7 mouse cellular contexts compared by ENCODE assay signal in the genomic region with DNA sequence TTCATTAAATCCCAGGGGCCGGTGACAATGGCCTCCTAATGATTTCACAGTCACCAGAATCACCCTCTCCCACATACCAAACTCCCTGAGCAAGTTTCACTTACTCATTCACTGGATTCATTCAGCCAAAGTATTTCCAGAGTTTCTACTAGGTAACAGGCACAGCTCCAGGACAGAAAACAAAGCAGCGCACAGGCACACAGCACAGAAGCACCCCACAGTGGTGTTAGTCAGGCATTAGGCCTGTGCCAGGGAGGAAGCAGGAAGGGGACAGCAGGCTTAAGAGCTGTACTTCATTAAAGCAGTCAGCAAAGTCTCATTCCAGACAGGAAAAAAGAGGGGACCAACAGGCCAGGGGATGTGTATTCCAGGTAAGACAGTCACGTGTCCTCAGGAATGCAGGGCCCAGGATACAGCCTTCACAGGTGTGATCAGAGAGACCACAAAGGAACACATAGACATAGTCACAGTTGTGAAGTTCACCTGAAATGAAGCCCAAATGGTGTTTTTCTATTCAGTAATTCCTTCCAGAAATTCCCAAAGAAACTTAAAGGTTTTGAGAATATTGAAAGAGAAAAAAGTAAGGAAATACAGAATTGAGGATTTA.
DNase-seq lines count a peak whose midpoint lies in the region; ATAC-seq and TF ChIP-seq lines count a peak whose summit lies in the region.

No protein-coding gene starts in this region.

- no peak overlapping the region for H3K4me2 ChIP-seq in forebrain, postnatal 0 days (ENCODE audit: low read depth)
- H3K4me2 ChIP-seq in hindbrain, postnatal 0 days (ENCODE audit: low read depth, low read length) = peak overlapping the region; percentile 25; the same call in 1 of the 2 replicates
- no peak overlapping the region for H3K4me2 ChIP-seq in neural tube, embryonic 15.5 days

- H3K9me3 ChIP-seq in forebrain, postnatal 0 days (ENCODE audit: low read length) = no peaks in the 10 kb centered on the region
- H3K9me3 ChIP-seq in hindbrain, postnatal 0 days (ENCODE audit: low read length) = no peaks in the 10 kb centered on the region
- no peaks in the 10 kb centered on the region for H3K9me3 ChIP-seq in neural tube, embryonic 15.5 days (replicated peaks)

- peak; percentile 19 for DNase-seq in ZHBTc4 (ENCODE audit: low read depth, low spot score)
- peak; percentile 37 for DNase-seq in forebrain, postnatal 0 days
- DNase-seq in hindbrain, postnatal 0 days (ENCODE audit: low spot score) = peak; percentile 76
- DNase-seq in left cerebral cortex, postnatal 25 days (ENCODE audit: low spot score in 2 of 2) = peak; percentile 37 to 83
- DNase-seq in spleen, adult 12 weeks (ENCODE audit: low spot score) = no peak

- H3K4me3 ChIP-seq in brown adipose tissue, adult 24 weeks (ENCODE audit: insufficient read depth, low read depth, low read length) = no peak overlapping the region
- H3K4me3 ChIP-seq in forebrain, postnatal 0 days (ENCODE audit: low read depth, low read length) = no peak overlapping the region
- H3K4me3 ChIP-seq in hindbrain, postnatal 0 days (ENCODE audit: low read length) = no peak overlapping the region
- no peak overlapping the region for H3K4me3 ChIP-seq in neural tube, embryonic 15.5 days (replicated peaks)

- TF ChIP-seq CTCF in forebrain, postnatal 0 days (IDR thresholded peaks at IDR 0.05; ENCODE audit: low read depth) = no peak
- peak; percentile 50 for TF ChIP-seq CTCF in hindbrain, postnatal 0 days (IDR thresholded peaks at IDR 0.05; ENCODE audit: low read depth)

- 11% methylated on average over 3 of the region's 3 CpGs for WGBS in forebrain, postnatal 0 days
- WGBS in hindbrain, postnatal 0 days = 19% methylated on average over 3 of the region's 3 CpGs
- WGBS in neural tube, embryonic 15.5 days = 43% methylated on average over 3 of the region's 3 CpGs

- peak; percentile 76 for ATAC-seq in forebrain, postnatal 0 days
- ATAC-seq in hindbrain, postnatal 0 days = peak; percentile 83
- peak; percentile 78 for ATAC-seq in neural tube, embryonic 15.5 days (ENCODE audit: low FRiP score)

- H3K27ac ChIP-seq in brown adipose tissue, adult 24 weeks (replicated peaks; ENCODE audit: low read depth, low read length) = peak overlapping the region; percentile 15
- H3K27ac ChIP-seq in forebrain, postnatal 0 days (ENCODE audit: low read depth, low read length) = no peak overlapping the region
- H3K27ac ChIP-seq in hindbrain, postnatal 0 days = peak overlapping the region; percentile 62
- 0 out of 2 replicates have a peak overlapping the region, but pooled peaks have one; percentile 38 for H3K27ac ChIP-seq in neural tube, embryonic 15.5 days (replicated peaks)

- H3K36me3 ChIP-seq in forebrain, postnatal 0 days (ENCODE audit: insufficient read depth) = no peaks in the 10 kb centered on the region
- H3K36me3 ChIP-seq in hindbrain, postnatal 0 days (ENCODE audit: insufficient read depth, low read length) = no peaks in the 10 kb centered on the region
- no peaks in the 10 kb centered on the region for H3K36me3 ChIP-seq in neural tube, embryonic 15.5 days

- peaks cover 18% of the 10 kb centered on the region for H3K4me1 ChIP-seq in brown adipose tissue, adult 24 weeks (ENCODE audit: control insufficient read depth, insufficient read depth, insufficient read length, low read length)
- 0 out of 2 replicates have a peak, but pooled peaks cover 4% of the 10 kb centered on the region for H3K4me1 ChIP-seq in forebrain, postnatal 0 days (ENCODE audit: insufficient read depth)
- peaks cover 5% of the 10 kb centered on the region; the same call in 1 of the 2 replicates for H3K4me1 ChIP-seq in hindbrain, postnatal 0 days (ENCODE audit: insufficient read depth, low read length)
- H3K4me1 ChIP-seq in neural tube, embryonic 15.5 days = peaks cover 31% of the 10 kb centered on the region

- intact Hi-C loops in left cerebral cortex, postnatal 25 days (cut with DNase I) = loop anchor here (5.0 kb wide), 2 partner anchors 65 to 140 kb away; a partner anchor contains a TSS

- no peaks in the 10 kb centered on the region for H3K27me3 ChIP-seq in forebrain, postnatal 0 days (ENCODE audit: insufficient read depth, low read length)
- H3K27me3 ChIP-seq in hindbrain, postnatal 0 days (ENCODE audit: insufficient read depth, low read length) = no peaks in the 10 kb centered on the region
- no peaks in the 10 kb centered on the region for H3K27me3 ChIP-seq in neural tube, embryonic 15.5 days (replicated peaks)

- no peak overlapping the region for H3K9ac ChIP-seq in forebrain, postnatal 0 days
- H3K9ac ChIP-seq in hindbrain, postnatal 0 days (replicated peaks; ENCODE audit: low read length) = no peak overlapping the region
- no peak overlapping the region for H3K9ac ChIP-seq in neural tube, embryonic 15.5 days (replicated peaks)
